Mouse (Mus musculus) heart, embryonic 14.5 days (tissue): ENCODE measurements around the gene Anks1b. TPM values are rescaled to one million over a fixed set of nuclear protein-coding genes. Genes with fewer than 3 reads are reported as not detected.
A peak's percentile ranks its signal among the peaks of the same experiment; 100 is the strongest.

Experiments used
- ATAC-seq: fragments of 200-750 bp; cut with Nextera tagmentation; 2 replicates; pipeline ENCODE4 v1.8.0; 2017; ENCODE audit warnings: low read depth, moderate TSS enrichment; ENCODE audit not compliant: insufficient number of reproducible peaks, insufficient read depth, low FRiP score
- H3K27ac ChIP-seq, 2 experiments: fragments of 200-500 bp in 1 of 2; fragments of 300-500 bp in 1 of 2; sonication (generic) in 1 of 2; replicated peaks in 1 of 2; 2 replicates each; pipeline ENCODE4 v1.5.1; 2012 to 2014; ENCODE audit warnings: low read depth in 2 of 2, low read length in 2 of 2, control low read depth in 1 of 2, mild to moderate bottlenecking in 1 of 2, mixed read lengths in 1 of 2; ENCODE audit not compliant: control insufficient read depth in 1 of 2, insufficient read depth in 1 of 2
- H3K27me3 ChIP-seq: fragments of 300-500 bp; sonication (generic); 2 replicates; pipeline ENCODE4 v1.6.1; 2014; ENCODE audit warnings: mild to moderate bottlenecking, low read length, control low read depth; ENCODE audit not compliant: control insufficient read depth, insufficient read depth
- H3K36me3 ChIP-seq: fragments of 300-500 bp; sonication (generic); 2 replicates; pipeline ENCODE4 v1.6.1; 2014; ENCODE audit warnings: mild to moderate bottlenecking, control low read depth, low read length, mixed read lengths; ENCODE audit not compliant: control insufficient read depth, insufficient read depth
- H3K4me1 ChIP-seq, 2 experiments: fragments of 200-500 bp in 1 of 2; fragments of 300-500 bp in 1 of 2; sonication (generic) in 1 of 2; 2 replicates each; pipeline ENCODE4 v1.6.1; 2012 to 2014; ENCODE audit warnings: low read length in 2 of 2, control low read depth in 1 of 2, mixed read lengths in 1 of 2; ENCODE audit not compliant: control insufficient read depth in 2 of 2, insufficient read depth in 2 of 2
- H3K4me2 ChIP-seq: fragments of 300-500 bp; sonication (generic); 2 replicates; pipeline ENCODE4 v1.6.1; 2014; ENCODE audit warnings: mild to moderate bottlenecking, low read length
- H3K4me3 ChIP-seq, 2 experiments: fragments of 200-500 bp in 1 of 2; fragments of 300-500 bp in 1 of 2; sonication (generic) in 1 of 2; 2 replicates each; pipeline ENCODE4 v1.5.1; 2012 to 2014; ENCODE audit warnings: low read length in 2 of 2, mild to moderate bottlenecking in 2 of 2, control low read depth in 1 of 2, low read depth in 1 of 2, moderate library complexity in 1 of 2; ENCODE audit not compliant: control insufficient read depth in 1 of 2, insufficient read depth in 1 of 2
- H3K9ac ChIP-seq: fragments of 300-500 bp; sonication (generic); 2 replicates; pipeline ENCODE4 v1.6.1; 2014; ENCODE audit warnings: mild to moderate bottlenecking, low read length
- H3K9me3 ChIP-seq: fragments of 300-500 bp; sonication (generic); 2 replicates; pipeline ENCODE4 v1.6.1; 2016; ENCODE audit warnings: low read length, control low read depth; ENCODE audit not compliant: control insufficient read depth
- WGBS: fragments of 180-500 bp; shearing (Covaris S2); extraction: QIAGEN DNeasy Blood & Tissue Kit; methylation state at CpG from one replicate; pipeline ENCODE4 v1.1.7; 2014; 5-methylcytosine and 5-hydroxymethylcytosine counted together
- polyA plus RNA-seq: library from polyadenylated mRNA; unstranded; fragments of >200 nt; fragmentation: Nextera tagmentation; extraction: Ambion mirVana; gene quantifications from 2 replicates; pipeline ENCODE4 v1.2.1, GENCODE M21; 2014

Anks1b gene
- 0.14 and 0.18 TPM in 2 replicates for polyA plus RNA-seq

DNA sequence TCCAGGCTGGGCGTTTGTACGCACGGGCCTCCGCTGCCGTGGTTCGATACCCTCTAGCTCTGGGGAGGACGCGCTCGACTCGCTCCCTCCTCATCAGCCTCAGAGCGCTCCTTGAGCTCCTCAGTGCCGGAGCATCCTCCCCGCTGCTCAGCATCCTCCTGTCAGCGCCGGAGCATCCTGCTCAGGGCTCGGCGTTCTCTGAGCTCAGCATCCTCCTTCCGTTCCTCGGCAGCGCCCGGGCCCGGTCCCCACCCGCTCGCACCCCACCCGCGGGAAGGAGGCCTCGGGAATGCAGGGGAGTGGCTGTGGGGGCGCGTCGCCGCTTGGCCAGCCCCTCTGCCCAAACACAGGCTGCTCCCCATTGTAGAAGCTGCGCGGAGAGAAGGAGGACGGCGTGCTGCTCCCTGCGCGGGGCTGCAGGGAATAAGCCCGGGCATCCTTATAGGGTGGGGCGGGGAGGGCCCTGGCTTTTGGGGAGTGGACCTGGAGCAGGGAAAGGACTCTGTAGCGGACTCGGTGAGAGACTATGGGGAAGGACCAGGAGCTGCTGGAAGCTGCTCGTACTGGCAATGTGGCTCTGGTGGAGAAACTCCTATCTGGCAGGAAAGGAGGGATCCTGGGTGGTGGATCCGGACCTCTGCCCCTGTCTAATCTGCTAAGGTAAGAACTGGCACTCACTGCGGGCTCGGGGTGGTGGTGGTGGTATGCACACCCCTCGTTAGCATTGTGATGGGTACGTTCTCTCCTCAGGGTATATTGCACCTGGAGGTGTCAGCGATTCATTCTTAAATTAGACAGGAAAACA, at the start of gene Anks1b:
Anks1b (plus strand) TSS at position 364 of the 805 bp plus-strand sequence.
- Histone ChIP-seq H3K9ac (peak within 1 kb of the TSS; percentile 56), H3K27ac (no peak within 1 kb of the TSS), H3K9me3 (no peaks in the 10 kb centered on the region), H3K4me3 (peak within 1 kb of the TSS; percentile 58 to 60), H3K4me2 (peak within 1 kb of the TSS; percentile 99), H3K36me3 (no peaks in the 10 kb centered on the region), H3K27me3 (peaks cover 27% of the 10 kb centered on the region), H3K4me1 (peaks cover 3 to 10% of the 10 kb centered on the region in 2 experiments; a peak in 3 of 4 replicates)
- ATAC-seq, result no peak; the same call in 1 of the 2 replicates
- under 1% methylated on average over 37 of the region's 48 CpGs for WGBS

DNA sequence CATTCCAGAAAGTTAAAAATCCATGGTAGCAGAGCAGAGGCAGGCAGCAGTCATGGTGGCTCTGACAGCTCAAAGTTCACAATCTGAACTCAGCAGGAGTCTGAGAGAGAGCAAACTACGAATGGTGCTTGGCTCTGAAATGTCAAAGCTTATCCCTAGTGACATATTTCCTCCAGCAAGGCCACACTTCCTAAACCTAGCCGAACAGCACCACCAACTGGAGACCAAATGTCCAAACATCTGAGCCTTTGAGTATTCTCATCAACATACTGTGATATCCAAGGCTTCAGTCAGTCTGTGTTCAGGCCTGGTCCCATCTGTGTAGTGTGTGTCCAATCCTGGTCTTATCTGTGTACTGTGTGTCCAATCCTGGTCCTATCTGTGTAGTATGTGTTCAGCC, 49.4 kb upstream of the Anks1b start:
- no peak for ATAC-seq

DNA sequence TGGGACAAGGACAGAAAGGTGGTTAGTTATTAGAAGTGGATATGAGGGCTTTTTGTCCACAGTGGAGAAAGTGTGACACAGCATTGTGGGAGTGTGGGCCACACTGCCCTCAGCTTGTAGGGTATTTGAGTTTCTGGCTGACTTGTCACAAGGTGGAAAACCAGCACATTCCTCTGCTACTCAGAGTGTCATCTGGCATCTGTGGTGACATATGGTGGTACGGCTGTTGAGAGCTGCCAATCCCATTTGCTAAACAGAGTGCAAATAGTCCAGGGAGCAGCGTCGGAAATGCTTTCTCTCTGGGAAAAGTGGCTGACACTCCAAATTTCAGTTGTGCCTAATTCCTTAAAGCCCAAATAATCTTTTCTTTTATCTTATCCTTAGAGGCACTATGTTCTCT, 46.4 kb upstream of the Anks1b start:
- H3K4me3 ChIP-seq, result no peak overlapping the region
- no peak for ATAC-seq
- no peaks in the 10 kb centered on the region for H3K27me3 ChIP-seq
- H3K4me1 ChIP-seq, result no peaks in the 10 kb centered on the region
- 45% methylated on average over 3 of the region's 3 CpGs for WGBS
- no peaks in the 10 kb centered on the region for H3K9me3 ChIP-seq
- H3K4me2 ChIP-seq, result no peak overlapping the region
- H3K36me3 ChIP-seq, result no peaks in the 10 kb centered on the region
- H3K9ac ChIP-seq, result no peak overlapping the region
- H3K27ac ChIP-seq, result no peak overlapping the region

More for the DNA sequence above, 49.4 kb upstream of the Anks1b start:
- no peaks in the 10 kb centered on the region for H3K9me3 ChIP-seq
- WGBS, result 31% methylated on average over 2 of the region's 2 CpGs
- peaks cover 0 to 3% of the 10 kb centered on the region in 2 experiments; a peak in 1 of 4 replicates for H3K4me1 ChIP-seq
- no peak overlapping the region for H3K4me3 ChIP-seq
- H3K27ac ChIP-seq, result no peak overlapping the region
- H3K36me3 ChIP-seq, result no peaks in the 10 kb centered on the region
- no peak overlapping the region for H3K4me2 ChIP-seq
- no peaks in the 10 kb centered on the region for H3K27me3 ChIP-seq
- H3K9ac ChIP-seq, result no peak overlapping the region

GRCm38 (mm10) chr10:89832334-89832733, 41.0 kb upstream of the Anks1b start:
- Histone ChIP-seq H3K27me3 (no peaks in the 10 kb centered on the region), H3K9me3 (no peaks in the 10 kb centered on the region), H3K4me2 (no peak overlapping the region), H3K4me3 (no peak overlapping the region), H3K27ac (no peak overlapping the region), H3K36me3 (no peaks in the 10 kb centered on the region), H3K4me1 (no peaks in the 10 kb centered on the region), H3K9ac (no peak overlapping the region)
- 74% methylated on average over 4 of the region's 4 CpGs for WGBS
- ATAC-seq, result no peak

GRCm38 (mm10) chr10:89833166-89833565, 40.1 kb upstream of the Anks1b start:
- Histone ChIP-seq H3K4me3 (no peak overlapping the region), H3K4me2 (no peak overlapping the region), H3K9me3 (no peaks in the 10 kb centered on the region), H3K4me1 (no peaks in the 10 kb centered on the region), H3K27me3 (no peaks in the 10 kb centered on the region), H3K27ac (no peak overlapping the region), H3K36me3 (no peaks in the 10 kb centered on the region), H3K9ac (no peak overlapping the region)
- ATAC-seq, result no peak
- WGBS, result 70% methylated on average over 10 of the region's 10 CpGs

GRCm38 (mm10) chr10:89837476-89837875, 35.8 kb upstream of the Anks1b start:
- Histone ChIP-seq H3K9me3 (no peaks in the 10 kb centered on the region), H3K9ac (no peak overlapping the region), H3K27ac (no peak overlapping the region), H3K4me2 (no peak overlapping the region), H3K4me1 (no peaks in the 10 kb centered on the region), H3K4me3 (no peak overlapping the region), H3K36me3 (no peaks in the 10 kb centered on the region), H3K27me3 (no peaks in the 10 kb centered on the region)
- no peak for ATAC-seq
- WGBS, result 50% methylated on average over 3 of the region's 3 CpGs

- Histone ChIP-seq H3K4me1 (no peaks in the 10 kb centered on the region), H3K9me3 (no peaks in the 10 kb centered on the region), H3K4me2 (no peak overlapping the region), H3K27me3 (no peaks in the 10 kb centered on the region), H3K27ac (no peak overlapping the region), H3K9ac (no peak overlapping the region), H3K4me3 (no peak overlapping the region), H3K36me3 (no peaks in the 10 kb centered on the region)
- ATAC-seq, result no peak
- WGBS, result 75% methylated on average over 3 of the region's 3 CpGs
These were observed 34.5 kb upstream of the Anks1b start for GRCm38 (mm10) chr10:89838834-89839233.
